Mouse (Mus musculus): ENCODE data around the gene Prkar2a. TPM values are rescaled to one million over a fixed set of nuclear protein-coding genes. Genes with fewer than 3 reads are reported as not detected.

Gene Prkar2a
- polyA plus RNA-seq, 1 experiment = 31.5 TPM

DNA sequence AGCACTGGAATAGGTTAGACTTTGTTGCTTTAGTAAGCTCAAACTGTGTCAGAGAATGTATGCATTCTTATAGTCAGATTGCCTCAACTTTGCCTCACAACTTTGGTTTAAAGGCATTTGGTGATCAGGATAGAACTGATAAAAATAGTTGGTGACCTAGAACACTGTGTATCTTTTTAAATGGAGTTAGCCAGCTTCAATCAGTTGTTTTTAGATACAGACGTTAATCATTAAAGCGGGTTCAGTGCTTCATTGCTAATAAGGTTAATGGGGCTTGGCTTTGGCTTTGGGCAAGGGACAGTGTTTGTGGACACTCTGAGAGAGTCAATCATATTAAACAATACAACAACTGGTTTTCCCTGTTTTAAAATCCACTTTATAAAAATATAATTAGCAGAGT lies 106.2 kb downstream of the Prkar2a start:
- H3K36me3 ChIP-seq (ENCODE audit: control insufficient read depth, insufficient read depth, low read length) = peaks cover 27% of the 10 kb centered on the region
- 21% methylated on average over 2 of the region's 2 CpGs for WGBS

DNA sequence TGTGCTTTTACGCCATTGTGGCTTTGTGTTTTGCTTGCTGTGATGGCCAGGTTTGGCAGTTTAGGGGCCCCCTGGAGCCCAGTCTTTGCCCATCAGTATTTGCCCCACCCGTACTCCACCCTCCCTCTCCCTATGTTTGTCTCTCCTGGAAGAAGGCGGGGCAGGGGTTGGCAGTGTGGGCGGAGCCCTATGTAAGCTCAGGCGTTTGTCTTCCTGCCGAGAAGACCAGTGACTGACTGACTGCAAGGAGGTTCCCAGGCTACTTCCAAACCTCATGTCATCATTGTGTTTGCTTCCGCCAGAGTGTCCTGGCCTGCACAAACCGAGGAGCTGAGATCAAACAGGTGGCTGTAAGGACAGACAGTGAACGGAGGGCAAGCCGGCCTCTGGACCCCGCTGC lies 106.6 kb downstream of the Prkar2a start:
- peak overlapping the region; percentile 51 for H3K4me3 ChIP-seq (ENCODE audit: low read depth, low read length)
- H3K27ac ChIP-seq (ENCODE audit: insufficient read depth, low read depth, low read length) = peak overlapping the region; percentile 64
- no peaks in the 10 kb centered on the region for H3K27me3 ChIP-seq (ENCODE audit: control insufficient read depth, insufficient read depth, low read length)
- TF ChIP-seq POLR2A (IDR thresholded peaks at IDR 0.05; ENCODE audit: low read depth, low read length) (peak; percentile 36; the same call in 1 of the 2 replicates), CTCF (IDR thresholded peaks at IDR 0.05; ENCODE audit: extremely low read depth, insufficient read length, insufficient replicate concordance, low read depth, low read length) (no peak)
- 18% methylated on average over 11 of the region's 11 CpGs for WGBS
- H3K4me1 ChIP-seq (ENCODE audit: control insufficient read depth, insufficient read depth, insufficient read length, low read length) = peaks cover 29% of the 10 kb centered on the region
- H3K36me3 ChIP-seq (ENCODE audit: control insufficient read depth, insufficient read depth, low read length) = peaks cover 27% of the 10 kb centered on the region

More for the DNA sequence above, 106.2 kb downstream of the Prkar2a start:
- peaks cover 29% of the 10 kb centered on the region for H3K4me1 ChIP-seq (ENCODE audit: control insufficient read depth, insufficient read depth, insufficient read length, low read length)
- no peak overlapping the region for H3K4me3 ChIP-seq (ENCODE audit: low read depth, low read length)
- H3K27ac ChIP-seq (ENCODE audit: insufficient read depth, low read depth, low read length) = peak overlapping the region; percentile 93
- no peaks in the 10 kb centered on the region for H3K27me3 ChIP-seq (ENCODE audit: control insufficient read depth, insufficient read depth, low read length)
- TF ChIP-seq POLR2A (IDR thresholded peaks at IDR 0.05; ENCODE audit: low read depth, low read length) (no peak), CTCF (IDR thresholded peaks at IDR 0.05; ENCODE audit: extremely low read depth, insufficient read length, insufficient replicate concordance, low read depth, low read length) (no peak)

- Histone ChIP-seq H3K27ac (ENCODE audit: insufficient read depth, low read depth, low read length) (peak overlapping the region; percentile 64), H3K4me3 (ENCODE audit: low read depth, low read length) (peak overlapping the region; percentile 51), H3K4me1 (ENCODE audit: control insufficient read depth, insufficient read depth, insufficient read length, low read length) (peaks cover 29% of the 10 kb centered on the region), H3K27me3 (ENCODE audit: control insufficient read depth, insufficient read depth, low read length) (no peaks in the 10 kb centered on the region), H3K36me3 (ENCODE audit: control insufficient read depth, insufficient read depth, low read length) (peaks cover 31% of the 10 kb centered on the region)
- WGBS = 51% methylated on average over 4 of the region's 4 CpGs
- TF ChIP-seq POLR2A (IDR thresholded peaks at IDR 0.05; ENCODE audit: low read depth, low read length) (no peak), CTCF (IDR thresholded peaks at IDR 0.05; ENCODE audit: extremely low read depth, insufficient read length, insufficient replicate concordance, low read depth, low read length) (no peak)
Measured at GRCm38 (mm10) chr9:108796351-108796981, 107.4 kb downstream of the Prkar2a start.

- Histone ChIP-seq H3K36me3 (ENCODE audit: control insufficient read depth, insufficient read depth, low read length) (peaks cover 36% of the 10 kb centered on the region), H3K27me3 (ENCODE audit: control insufficient read depth, insufficient read depth, low read length) (no peaks in the 10 kb centered on the region), H3K4me3 (ENCODE audit: low read depth, low read length) (no peak overlapping the region), H3K4me1 (ENCODE audit: control insufficient read depth, insufficient read depth, insufficient read length, low read length) (peaks cover 24% of the 10 kb centered on the region), H3K27ac (ENCODE audit: insufficient read depth, low read depth, low read length) (no peak overlapping the region)
- no peak for TF ChIP-seq POLR2A (IDR thresholded peaks at IDR 0.05; ENCODE audit: low read depth, low read length)
- WGBS = 81% methylated on average over 7 of the region's 7 CpGs
Measured at GRCm38 (mm10) chr9:108797477-108797876, 108.4 kb downstream of the Prkar2a start.

DNA sequence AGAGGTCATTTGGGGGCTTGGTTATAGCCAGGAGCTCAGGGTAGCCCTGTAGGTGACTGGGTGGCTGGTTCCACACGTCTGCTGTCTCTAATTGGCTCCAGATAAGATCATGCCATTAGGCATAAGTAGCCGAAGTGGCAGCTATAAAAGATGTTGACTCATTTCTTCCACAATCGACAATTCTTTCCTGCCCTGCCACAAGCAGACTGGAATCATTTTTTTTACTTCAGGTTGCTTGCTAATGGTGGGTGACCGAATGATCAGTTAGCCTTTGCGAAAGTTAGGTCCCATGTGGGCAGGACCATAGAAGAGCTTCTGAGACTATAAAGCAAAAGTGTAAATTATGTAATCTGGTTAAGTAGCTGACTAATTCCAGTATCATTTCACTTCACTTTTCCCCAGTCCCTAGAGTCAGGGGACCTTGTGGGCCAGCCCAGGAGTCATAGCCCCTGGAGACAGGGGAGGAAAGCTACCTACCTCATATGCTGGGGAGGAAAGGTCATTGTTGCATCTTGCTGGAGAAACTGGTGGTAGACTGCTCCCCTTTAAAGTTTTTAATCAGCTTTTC lies 109.5 kb downstream of the Prkar2a start:
- peak overlapping the region; percentile 52; the same call in 1 of the 2 replicates for H3K27ac ChIP-seq (ENCODE audit: insufficient read depth, low read depth, low read length)
- WGBS = 40% methylated on average over 5 of the region's 5 CpGs
- TF ChIP-seq POLR2A (IDR thresholded peaks at IDR 0.05; ENCODE audit: low read depth, low read length) (no peak), CTCF (IDR thresholded peaks at IDR 0.05; ENCODE audit: extremely low read depth, insufficient read length, insufficient replicate concordance, low read depth, low read length) (no peak)

GRCm38 (mm10) chr9:108799564-108799963 lies 110.5 kb downstream of the Prkar2a start:
- 27% methylated on average over 3 of the region's 3 CpGs for WGBS
- H3K27ac ChIP-seq (ENCODE audit: insufficient read depth, low read depth, low read length) = peak overlapping the region; percentile 66

More for the DNA sequence above, 109.5 kb downstream of the Prkar2a start:
- Histone ChIP-seq H3K27me3 (ENCODE audit: control insufficient read depth, insufficient read depth, low read length) (no peaks in the 10 kb centered on the region), H3K4me3 (ENCODE audit: low read depth, low read length) (no peak overlapping the region), H3K4me1 (ENCODE audit: control insufficient read depth, insufficient read depth, insufficient read length, low read length) (peaks cover 18% of the 10 kb centered on the region), H3K36me3 (ENCODE audit: control insufficient read depth, insufficient read depth, low read length) (peaks cover 36% of the 10 kb centered on the region)

More at GRCm38 (mm10) chr9:108799564-108799963, 110.5 kb downstream of the Prkar2a start:
- no peak for TF ChIP-seq POLR2A (IDR thresholded peaks at IDR 0.05; ENCODE audit: low read depth, low read length)
- Histone ChIP-seq H3K36me3 (ENCODE audit: control insufficient read depth, insufficient read depth, low read length) (peaks cover 44% of the 10 kb centered on the region), H3K4me3 (ENCODE audit: low read depth, low read length) (no peak overlapping the region), H3K27me3 (ENCODE audit: control insufficient read depth, insufficient read depth, low read length) (no peaks in the 10 kb centered on the region), H3K4me1 (ENCODE audit: control insufficient read depth, insufficient read depth, insufficient read length, low read length) (peaks cover 17% of the 10 kb centered on the region)

Other genes with a start within 250 kb of the Prkar2a start
- 11.8 and 20.1 TPM in 2 replicates for gene Ccdc71, start 228.8 kb upstream of the Prkar2a start, polyA plus RNA-seq (2012; rRNA removed)
- 13.4 and 19.7 TPM in 2 replicates for gene Klhdc8b, start 227.7 kb upstream of the Prkar2a start, polyA plus RNA-seq (2012; rRNA removed)
- 22.3 and 23.3 TPM in 2 replicates for gene Lamb2, start 209.6 kb upstream of the Prkar2a start, polyA plus RNA-seq (2012; rRNA removed)
- gene Usp19, start 198.7 kb upstream of the Prkar2a start, polyA plus RNA-seq (2012; rRNA removed) = 48.5 and 84.5 TPM in 2 replicates
- 110 and 340 TPM in 2 replicates for gene Qars, start 181.6 kb upstream of the Prkar2a start, polyA plus RNA-seq (2012; rRNA removed)
- gene Qrich1, start 172.5 kb upstream of the Prkar2a start, polyA plus RNA-seq (2012; rRNA removed) = 38.4 and 76.2 TPM in 2 replicates
- 23.2 and 52.9 TPM in 2 replicates for gene Impdh2, start 129.0 kb upstream of the Prkar2a start, polyA plus RNA-seq (2012; rRNA removed)
- gene Ndufaf3, start 121.9 kb upstream of the Prkar2a start, polyA plus RNA-seq (2012; rRNA removed) = 19.8 and 26.2 TPM in 2 replicates
- gene Dalrd3, start 119.4 kb upstream of the Prkar2a start, polyA plus RNA-seq (2012; rRNA removed) = 86.7 and 118 TPM in 2 replicates
- gene Wdr6, start 110.6 kb upstream of the Prkar2a start, polyA plus RNA-seq (2012; rRNA removed) = 10.7 and 15.9 TPM in 2 replicates
- 3.8 and 4.8 TPM in 2 replicates for gene P4htm, start 91.6 kb upstream of the Prkar2a start, polyA plus RNA-seq (2012; rRNA removed)
- gene Arih2, start 39.9 kb upstream of the Prkar2a start, polyA plus RNA-seq (2012; rRNA removed) = 13.1 and 22.4 TPM in 2 replicates
- 19.7 and 26.0 TPM in 2 replicates for gene Slc25a20, start 27.2 kb upstream of the Prkar2a start, polyA plus RNA-seq (2012; rRNA removed)
- gene Ip6k2, start 94.5 kb downstream of the Prkar2a start, polyA plus RNA-seq (2012; rRNA removed) = 45.0 and 53.8 TPM in 2 replicates
- 13.5 and 18.1 TPM in 2 replicates for gene Nckipsd, start 119.1 kb downstream of the Prkar2a start, polyA plus RNA-seq (2012; rRNA removed)
- 1.5 and 1.7 TPM in 2 replicates for gene Celsr3, start 137.0 kb downstream of the Prkar2a start, polyA plus RNA-seq (2012; rRNA removed)
- gene Slc26a6, start 164.0 kb downstream of the Prkar2a start, polyA plus RNA-seq (2012; rRNA removed) = 734 and 815 TPM in 2 replicates
- 33.6 and 39.0 TPM in 2 replicates for gene Tmem89, start 225.3 kb downstream of the Prkar2a start, polyA plus RNA-seq (2012; rRNA removed)
- 991 and 1,216 TPM in 2 replicates for gene Uqcrc1, start 247.3 kb downstream of the Prkar2a start, polyA plus RNA-seq (2012; rRNA removed)